Mouse (Mus musculus): Measurements from ENCODE around the gene Naa11. TPM values are rescaled to one million over a fixed set of nuclear protein-coding genes. Genes with fewer than 3 reads are reported as not detected.
A peak's percentile ranks its signal among the peaks of the same experiment; 100 is the strongest.

The Naa11 gene
- polyA plus RNA-seq, 1 experiment from 2014 or later: not detected

- Histone ChIP-seq H3K36me3 (no peaks in the 10 kb centered on the region), H3K4me1 (peaks cover 13% of the 10 kb centered on the region), H3K4me2 (no peak overlapping the region), H3K9me3 (no peaks in the 10 kb centered on the region), H3K27me3 (replicated peaks) (no peaks in the 10 kb centered on the region), H3K9ac (no peak overlapping the region), H3K27ac (replicated peaks) (no peak overlapping the region), H3K4me3 (no peak overlapping the region)
- no peak for ATAC-seq (ENCODE audit: extremely low read depth, insufficient number of reproducible peaks, low FRiP score, low TSS enrichment)
Measured at GRCm38 (mm10) chr5:97345129-97345528, 47.0 kb downstream of the Naa11 start.

GRCm38 (mm10) chr5:97344144-97344543 lies 48.0 kb downstream of the Naa11 start:
- 83% methylated on average over 3 of the region's 3 CpGs for WGBS
- Histone ChIP-seq H3K4me1 (peaks cover 11% of the 10 kb centered on the region), H3K27ac (replicated peaks) (no peak overlapping the region), H3K9me3 (no peaks in the 10 kb centered on the region), H3K9ac (no peak overlapping the region), H3K4me3 (no peak overlapping the region), H3K27me3 (replicated peaks) (no peaks in the 10 kb centered on the region), H3K36me3 (no peaks in the 10 kb centered on the region), H3K4me2 (no peak overlapping the region)
- no peak for ATAC-seq (ENCODE audit: extremely low read depth, insufficient number of reproducible peaks, low FRiP score, low TSS enrichment)

- no peak overlapping the region for H3K4me3 ChIP-seq
- peaks cover 18% of the 10 kb centered on the region for H3K4me1 ChIP-seq
- 22% methylated on average over 3 of the region's 3 CpGs for WGBS
- H3K4me2 ChIP-seq: peak overlapping the region; percentile 24; the same call in 1 of the 2 replicates
- H3K27ac ChIP-seq (replicated peaks): no peak overlapping the region
- H3K9ac ChIP-seq: no peak overlapping the region
- H3K9me3 ChIP-seq: no peaks in the 10 kb centered on the region
- no peaks in the 10 kb centered on the region for H3K27me3 ChIP-seq (replicated peaks)
- no peaks in the 10 kb centered on the region for H3K36me3 ChIP-seq
- no peak for ATAC-seq (ENCODE audit: extremely low read depth, insufficient number of reproducible peaks, low FRiP score, low TSS enrichment)
Measured at GRCm38 (mm10) chr5:97334794-97335193, 57.4 kb downstream of the Naa11 start.

Other genes with a start within 250 kb of the Naa11 start
- gene Gk2, start 64.6 kb upstream of the Naa11 start, polyA plus RNA-seq (2015; fragmentation: Nextera tagmentation; extraction: Ambion mirVana): not detected in 2 replicates

All from heart, embryonic 13.5 days (tissue).